Mouse (Mus musculus) lung, postnatal 0 days (tissue): ENCODE measurements around the gene Hoxc4.

Experiments
- CTCF ChIP-seq: IDR thresholded peaks from 2 replicates; pipeline ENCODE4 v1.5.1; 2016; ENCODE audit warnings: antibody characterized with exemption, mild to moderate bottlenecking
- EP300 ChIP-seq: IDR thresholded peaks from 2 replicates; pipeline ENCODE4 v1.6.1; 2016; ENCODE audit warnings: antibody characterized with exemption, mild to moderate bottlenecking, control low read depth

- TF ChIP-seq CTCF (no peak), EP300 (no peak)
Observed at GRCm38 (mm10) chr15:102992206-102992605, 26.5 kb upstream of the Hoxc4 start.
